Mouse (Mus musculus) heart, adult 2 months (tissue): Measurements from ENCODE around the gene Fam149b. TPM values are rescaled to one million over a fixed set of nuclear protein-coding genes. Genes with fewer than 3 reads are reported as not detected.
A peak's percentile ranks its signal among the peaks of the same experiment; 100 is the strongest.

Experiments
- DNase-seq, 2 experiments: peaks; one replicate each; pipeline ENCODE4 v3.0.0; 2021
- H3K27ac ChIP-seq: fragments of 200-600 bp; 2 replicates; pipeline ENCODE4 v1.8.1; 2022
- H3K27me3 ChIP-seq: fragments of 200-500 bp; 2 replicates; pipeline ENCODE4 v1.6.1; 2012; ENCODE audit warnings: mild to moderate bottlenecking, low read length, inconsistent platforms, mixed read lengths; ENCODE audit not compliant: control insufficient read depth, insufficient read depth
- H3K36me3 ChIP-seq: fragments of 200-500 bp; 2 replicates; pipeline ENCODE4 v1.6.1; 2012; ENCODE audit warnings: low read length, inconsistent platforms; ENCODE audit not compliant: control insufficient read depth, insufficient read depth
- H3K4me1 ChIP-seq: fragments of 200-500 bp; 2 replicates; pipeline ENCODE4 v1.6.1; 2011; ENCODE audit warnings: low read length; ENCODE audit not compliant: control insufficient read depth, insufficient read depth
- H3K4me3 ChIP-seq: fragments of 200-600 bp; 2 replicates; pipeline ENCODE4 v1.8.1; 2022
- H3K79me2 ChIP-seq: fragments of 200-500 bp; replicated peaks from 2 replicates; pipeline ENCODE4 v1.6.1; 2012; ENCODE audit warnings: mild to moderate bottlenecking, inconsistent platforms, low read length, moderate library complexity, mixed read lengths; ENCODE audit not compliant: control insufficient read depth, insufficient read depth
- H3K9ac ChIP-seq: fragments of 200-500 bp; 2 replicates; pipeline ENCODE4 v1.6.1; 2012; ENCODE audit warnings: low read depth, mild to moderate bottlenecking, control low read depth, inconsistent platforms, low read length, mixed read lengths
- CTCF ChIP-seq: fragments of 200-600 bp; IDR thresholded peaks from 2 replicates; pipeline ENCODE4 v1.8.1; 2022; ENCODE audit warnings: antibody characterized with exemption, mild to moderate bottlenecking, moderate library complexity
- EP300 ChIP-seq: fragments of 200-500 bp; IDR thresholded peaks from 2 replicates; pipeline ENCODE4 v1.6.1; 2011; ENCODE audit warnings: low read depth, low read length, control low read depth; ENCODE audit not compliant: insufficient read depth
- POLR2A ChIP-seq: fragments of 200-500 bp; IDR thresholded peaks from 2 replicates; pipeline ENCODE4 v1.6.1; 2011; ENCODE audit warnings: mild to moderate bottlenecking, low read depth, low read length, control low read depth; ENCODE audit not compliant: insufficient read depth
- WGBS: fragments of 180-500 bp; shearing (Covaris S2); methylation state at CpG from one replicate; pipeline ENCODE4 v1.1.7; 2018; 5-methylcytosine and 5-hydroxymethylcytosine counted together
- intact Hi-C: fragments of 180-260 bp; cut with DNase I; formaldehyde crosslinking; loops from one replicate; pipeline ENCODE4 v1.15.1; 2025
- polyA plus RNA-seq: library from polyadenylated mRNA; depleted of rRNA; stranded (reverse); fragments of >200 nt; gene quantifications from 2 replicates; pipeline ENCODE4 v1.2.3, GENCODE M21; 2012
- total RNA-seq, 2 experiments: library from RNA; stranded (reverse); gene quantifications; 2 replicates each; pipeline ENCODE4 v1.2.3; 2021

Fam149b gene
- total and polyA plus RNA-seq, 3 experiments = 23.1 to 30.1 (median 29.6) TPM

GRCm38 (mm10) chr14:20379087-20379640, 31.2 kb downstream of the Fam149b start:
- intact Hi-C loops = no loop called here
- WGBS = 85% methylated on average over 5 of the region's 5 CpGs

GRCm38 (mm10) chr14:20379753-20380430, 31.9 kb downstream of the Fam149b start:
- no peak overlapping the region for H3K4me3 ChIP-seq
- no peak for TF ChIP-seq POLR2A
- TF ChIP-seq EP300 = no peak
- no peak for TF ChIP-seq CTCF
- intact Hi-C loops = no loop called here
- no peak overlapping the region for H3K27ac ChIP-seq
- no peak for DNase-seq
- 80% methylated on average over 9 of the region's 9 CpGs for WGBS
- H3K4me1 ChIP-seq = no peaks in the 10 kb centered on the region
- H3K27me3 ChIP-seq = no peaks in the 10 kb centered on the region
- H3K9ac ChIP-seq = no peak overlapping the region
- no peaks in the 10 kb centered on the region for H3K79me2 ChIP-seq
- H3K36me3 ChIP-seq = no peaks in the 10 kb centered on the region

More at GRCm38 (mm10) chr14:20379087-20379640, 31.2 kb downstream of the Fam149b start:
- H3K9ac ChIP-seq = no peak overlapping the region
- no peaks in the 10 kb centered on the region for H3K79me2 ChIP-seq
- TF ChIP-seq POLR2A (no peak), EP300 (no peak), CTCF (no peak)
- DNase-seq = no peak
- no peaks in the 10 kb centered on the region for H3K4me1 ChIP-seq
- no peak overlapping the region for H3K27ac ChIP-seq
- H3K4me3 ChIP-seq = no peak overlapping the region
- H3K36me3 ChIP-seq = no peaks in the 10 kb centered on the region
- H3K27me3 ChIP-seq = no peaks in the 10 kb centered on the region

GRCm38 (mm10) chr14:20388441-20389129, 40.6 kb downstream of the Fam149b start, which contains the start of gene Dnajc9:
Gene Dnajc9, minus strand, starts transcription at chr14:20388910.
- Histone ChIP-seq H3K36me3 (peaks cover 4% of the 10 kb centered on the region), H3K27ac (peak within 1 kb of the TSS; percentile 75), H3K27me3 (no peaks in the 10 kb centered on the region), H3K9ac (peak within 1 kb of the TSS; percentile 74), H3K4me3 (peak within 1 kb of the TSS; percentile 90), H3K79me2 (peaks cover 2% of the 10 kb centered on the region; the same call in 1 of the 2 replicates), H3K4me1 (peaks cover 2% of the 10 kb centered on the region; the same call in 1 of the 2 replicates)
- WGBS = under 1% methylated on average over 59 of the region's 59 CpGs
- TF ChIP-seq EP300 = 0 out of 2 replicates have a peak, but pooled peaks have one; percentile 51
- TF ChIP-seq CTCF = peak; percentile 27; the same call in 1 of the 2 replicates
- TF ChIP-seq POLR2A = peak; percentile 90
- DNase-seq = peak; percentile 96 to 98
- intact Hi-C loops = loop anchor here (2.0 kb wide), 1 partner anchor 40 kb away; the partner anchor contains the start of genes Ecd and Fam149b

- H3K4me1 ChIP-seq = peaks cover 2% of the 10 kb centered on the region; the same call in 1 of the 2 replicates
- no peak for TF ChIP-seq POLR2A
- no peak for TF ChIP-seq EP300
- TF ChIP-seq CTCF = no peak
- H3K27ac ChIP-seq = peak overlapping the region; percentile 75
- no peak for DNase-seq
- H3K9ac ChIP-seq = no peak overlapping the region
- peak overlapping the region; percentile 90 for H3K4me3 ChIP-seq
- H3K79me2 ChIP-seq = peaks cover 2% of the 10 kb centered on the region; the same call in 1 of the 2 replicates
- peaks cover 4% of the 10 kb centered on the region for H3K36me3 ChIP-seq
- H3K27me3 ChIP-seq = no peaks in the 10 kb centered on the region
- 87% methylated on average over 8 of the region's 8 CpGs for WGBS
- intact Hi-C loops = loop anchor here (2.0 to 10.0 kb wide), 3 partner anchors 41 to 255 kb away; partner anchors contain the start of genes Ecd, Fam149b and Usp54
Measured at GRCm38 (mm10) chr14:20389446-20390079, 41.6 kb downstream of the Fam149b start.

GRCm38 (mm10) chr14:20392326-20392725, 44.4 kb downstream of the Fam149b start:
- H3K79me2 ChIP-seq = no peaks in the 10 kb centered on the region
- H3K4me1 ChIP-seq = peaks cover 2% of the 10 kb centered on the region; the same call in 1 of the 2 replicates
- H3K9ac ChIP-seq = no peak overlapping the region
- intact Hi-C loops = loop anchor here (2.0 to 10.0 kb wide), 3 partner anchors 85 to 252 kb away; partner anchors contain the start of genes Ppp3cb and Usp54
- 78% methylated on average over 4 of the region's 4 CpGs for WGBS
- no peak overlapping the region for H3K27ac ChIP-seq
- no peak for DNase-seq
- TF ChIP-seq POLR2A (no peak), EP300 (no peak), CTCF (no peak)
- H3K27me3 ChIP-seq = no peaks in the 10 kb centered on the region
- peaks cover 4% of the 10 kb centered on the region for H3K36me3 ChIP-seq
- no peak overlapping the region for H3K4me3 ChIP-seq
